Mouse (Mus musculus): ENCODE data around the gene Tnnt1.

- TF ChIP-seq GATA1 (IDR thresholded peaks at IDR 0.05; ENCODE audit: low read length) (no peak), TAL1 (IDR thresholded peaks at IDR 0.05; ENCODE audit: low read length) (no peak)
These were observed 12.3 kb downstream of the Tnnt1 start for GRCm38 (mm10) chr7:4503858-4504257.
